Mouse (Mus musculus) brain, embryonic 14.5 days (tissue): ENCODE data around the gene Gm42417. TPM values are rescaled to one million over a fixed set of nuclear protein-coding genes. Genes with fewer than 3 reads are reported as not detected.

Experiments
- DNase-seq: peaks from one replicate; pipeline ENCODE4 v3.0.0-alpha.2; 2011; ENCODE audit warnings: low read depth
- CTCF ChIP-seq: fragments of 200-500 bp; IDR thresholded peaks from 2 replicates; pipeline ENCODE4 v1.5.1; 2012; ENCODE audit warnings: inconsistent platforms, mild to moderate bottlenecking, moderate library complexity, borderline replicate concordance; ENCODE audit not compliant: insufficient read depth, insufficient read length; ENCODE audit errors: extremely low read depth
- POLR2A ChIP-seq: fragments of 200-500 bp; IDR thresholded peaks from 2 replicates; pipeline ENCODE4 v1.6.1; 2012; ENCODE audit warnings: mild to moderate bottlenecking, inconsistent platforms, borderline replicate concordance; ENCODE audit not compliant: poor library complexity, insufficient read depth, insufficient read length, severe bottlenecking; ENCODE audit errors: extremely low read depth
- polyA plus RNA-seq: library from polyadenylated mRNA; depleted of rRNA; stranded (reverse); fragments of >200 nt; gene quantifications from 2 replicates; pipeline ENCODE4 v1.2.3, GENCODE M21; 2012

Gene Gm42417
- polyA plus RNA-seq, 1 experiment: 0.07 TPM

DNA sequence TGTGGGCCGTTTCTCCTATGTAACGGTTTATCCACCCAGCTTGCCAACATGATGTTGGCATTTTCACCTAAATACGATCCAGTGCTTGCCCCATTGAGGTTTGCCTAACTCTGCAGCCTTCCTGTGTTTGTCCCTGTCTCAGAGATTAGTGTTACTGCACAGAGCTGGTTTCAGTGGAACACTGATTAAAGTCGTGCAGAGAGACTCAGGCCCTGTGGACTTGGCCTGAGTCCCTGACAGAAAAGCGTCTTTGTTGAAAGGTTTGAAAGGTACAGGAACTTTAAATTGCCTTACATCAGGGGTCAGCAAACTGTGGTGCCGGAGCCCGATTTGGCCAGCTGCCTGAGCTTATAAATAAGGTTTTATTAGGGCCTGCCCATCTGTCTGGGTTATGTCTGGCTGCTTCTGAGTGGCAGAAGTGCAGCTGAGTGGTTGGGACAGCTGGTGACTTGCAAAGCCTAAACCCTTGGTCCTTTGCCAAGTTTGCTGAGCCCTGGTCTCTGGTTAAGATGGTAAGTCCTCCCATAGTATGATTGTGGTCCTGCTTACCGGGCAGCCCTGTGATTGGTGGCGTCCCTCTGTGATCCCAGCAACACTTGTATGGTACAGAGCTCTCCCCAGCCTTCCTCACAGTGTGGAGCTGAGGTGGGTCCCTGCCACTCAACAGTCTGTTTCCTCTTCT is 15.8 kb downstream of the Gm42417 start:
- TF ChIP-seq POLR2A (no peak), CTCF (no peak)
- DNase-seq: peak; percentile 94

- TF ChIP-seq CTCF (no peak), POLR2A (no peak)
- no peak for DNase-seq
Measured at GRCm38 (mm10) chr1:36522210-36522609, 17.0 kb downstream of the Gm42417 start.

- DNase-seq: no peak
- TF ChIP-seq POLR2A (no peak), CTCF (no peak)
Measured at GRCm38 (mm10) chr1:36519626-36520025, 19.6 kb downstream of the Gm42417 start.

- no peak for DNase-seq
- TF ChIP-seq POLR2A: no peak
- TF ChIP-seq CTCF: no peak
Measured at GRCm38 (mm10) chr1:36518259-36518658, 21.0 kb downstream of the Gm42417 start.

DNA sequence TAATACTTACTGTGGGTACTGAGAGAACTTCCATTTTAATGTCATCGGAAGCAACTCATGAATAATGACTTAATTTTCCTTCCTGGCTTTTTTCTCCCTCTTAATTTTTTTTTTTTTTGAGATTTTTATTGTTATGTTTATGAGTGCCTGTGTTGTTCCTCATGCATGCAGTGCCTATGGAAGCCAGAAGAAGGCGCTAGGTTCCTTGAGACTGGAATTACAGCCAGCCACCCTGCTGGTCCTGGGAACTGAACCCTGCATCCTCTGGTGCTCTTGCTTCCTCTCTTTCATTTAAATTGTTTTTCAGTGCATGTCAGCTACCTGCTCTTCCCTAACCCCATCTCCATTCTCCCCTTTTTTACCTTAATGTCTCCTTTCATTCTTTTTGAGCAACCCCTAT is 25.5 kb downstream of the Gm42417 start:
- DNase-seq: peak; percentile 69
- TF ChIP-seq POLR2A: no peak
- TF ChIP-seq CTCF: peak; percentile 61; the same call in 1 of the 2 replicates

- DNase-seq: peak; percentile 82
- TF ChIP-seq POLR2A (no peak), CTCF (no peak)
Measured at GRCm38 (mm10) chr1:36513310-36513709, 25.9 kb downstream of the Gm42417 start.

GRCm38 (mm10) chr1:36512966-36513280 is 26.3 kb downstream of the Gm42417 start:
- no peak for DNase-seq
- TF ChIP-seq CTCF (no peak), POLR2A (no peak)

GRCm38 (mm10) chr1:36512089-36512965 is 26.9 kb downstream of the Gm42417 start:
- TF ChIP-seq POLR2A (no peak), CTCF (peak; percentile 20; the same call in 1 of the 2 replicates)
- peak; percentile 68 for DNase-seq

DNA sequence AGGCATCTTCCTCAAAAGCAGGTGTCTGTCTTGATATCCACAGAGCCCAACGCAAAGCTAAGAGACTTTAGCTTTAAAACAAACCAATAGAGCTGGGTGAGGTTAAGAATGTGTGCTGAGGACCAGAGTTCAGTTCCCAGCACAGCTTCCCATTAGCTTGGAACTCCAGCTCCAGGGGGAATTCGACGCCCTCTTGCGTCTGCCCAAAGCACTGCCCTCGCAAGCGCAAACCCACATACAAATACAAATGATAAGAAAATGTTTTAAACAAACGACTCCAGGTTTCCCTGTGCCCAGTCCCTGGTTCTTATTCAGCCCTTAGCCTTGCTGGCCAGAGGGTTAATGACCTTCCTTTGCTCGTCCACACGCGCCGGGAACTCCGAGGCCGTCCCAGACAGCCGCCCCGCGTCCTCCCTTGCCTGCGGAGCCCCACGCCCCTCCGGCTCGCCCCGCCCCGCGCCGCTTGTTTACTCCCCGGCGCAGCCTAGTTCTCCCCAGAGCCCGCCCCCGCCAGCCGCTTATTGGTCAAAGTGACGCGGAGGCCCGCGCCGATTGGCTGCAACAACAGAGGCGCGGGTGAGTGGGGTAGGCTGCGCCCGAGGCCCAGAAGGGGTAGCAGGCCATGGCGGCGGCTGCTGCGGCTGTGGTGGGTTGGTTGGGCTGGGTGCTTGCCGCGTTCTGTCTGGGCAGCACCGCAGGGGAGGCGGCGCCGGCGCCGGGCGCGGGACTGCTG is 27.8 kb downstream of the Gm42417 start, which contains the start of gene Cnnm3:
Gene Cnnm3, plus strand, starts transcription at position 579 of the 733 bp plus-strand sequence.
- DNase-seq: peak; percentile 99
- TF ChIP-seq CTCF (peak; percentile 57), POLR2A (peak; percentile 91)

DNA sequence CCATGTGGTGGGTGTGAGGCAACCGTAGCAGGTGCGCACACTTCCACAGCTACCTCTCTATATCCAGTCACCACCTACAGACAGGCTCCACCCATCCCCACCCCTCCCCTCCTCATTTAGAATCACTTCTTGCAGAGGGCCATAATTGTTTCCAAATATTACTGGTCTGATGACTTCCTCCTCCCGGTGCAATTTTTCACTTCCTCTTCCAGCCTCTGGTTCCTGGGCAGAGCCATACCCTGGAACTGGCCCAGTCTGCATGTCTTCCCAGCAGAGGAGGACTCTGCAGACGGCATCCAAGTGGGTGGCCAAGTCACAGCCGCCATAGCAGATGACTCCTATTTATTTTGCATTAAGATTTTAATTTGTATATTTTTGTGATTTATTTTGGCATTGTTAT is 31.0 kb downstream of the Gm42417 start:
- DNase-seq: no peak
- no peak for TF ChIP-seq CTCF

DNA sequence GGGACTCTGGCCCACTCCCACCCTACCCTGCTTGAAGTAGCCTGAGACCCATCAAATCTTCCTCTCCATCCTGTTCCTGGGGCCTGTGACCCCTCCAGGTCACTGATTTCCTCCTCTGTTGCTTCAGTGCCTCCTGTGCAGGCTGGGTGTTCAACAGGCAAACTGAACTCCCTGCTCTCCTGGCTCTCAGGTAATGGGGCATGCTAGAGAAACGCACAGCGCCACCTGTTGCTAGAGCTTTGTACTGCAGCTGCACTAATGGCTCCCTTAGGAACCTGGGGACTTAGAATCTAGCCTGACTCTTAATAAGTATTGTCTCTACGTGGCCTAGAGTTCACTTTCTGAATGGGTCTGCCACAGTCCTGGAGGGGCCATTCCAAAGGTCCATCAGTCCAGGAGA is 38.0 kb downstream of the Gm42417 start:
- no peak for TF ChIP-seq POLR2A
- peak; percentile 89 for TF ChIP-seq CTCF
- peak; percentile 81 for DNase-seq
